Mouse (Mus musculus) bone marrow, adult 2 months (tissue): Measurements from ENCODE around the gene Ak4. TPM values are rescaled to one million over a fixed set of nuclear protein-coding genes. Genes with fewer than 3 reads are reported as not detected.

Experiments
- H3K27ac ChIP-seq: fragments of 200-500 bp; 2 replicates; pipeline ENCODE4 v1.5.1; 2012; ENCODE audit warnings: low read depth, mild to moderate bottlenecking, control low read depth, inconsistent platforms, low read length; ENCODE audit not compliant: control insufficient read depth, poor library complexity, insufficient read depth
- H3K4me1 ChIP-seq: fragments of 200-500 bp; 2 replicates; pipeline ENCODE4 v1.6.1; 2011; ENCODE audit warnings: low read length; ENCODE audit not compliant: control insufficient read depth, insufficient read depth
- H3K4me3 ChIP-seq: fragments of 200-500 bp; replicated peaks from 2 replicates; pipeline ENCODE3; 2011; ENCODE audit warnings: mild to moderate bottlenecking, low read depth, low read length, control low read depth; ENCODE audit not compliant: control insufficient read depth
- CTCF ChIP-seq: fragments of 200-500 bp; IDR thresholded peaks from 2 replicates; pipeline ENCODE4 v1.5.1; 2011; ENCODE audit warnings: low read length, control low read depth; ENCODE audit not compliant: control insufficient read depth, insufficient read depth
- POLR2A ChIP-seq: fragments of 200-500 bp; IDR thresholded peaks from 2 replicates; pipeline ENCODE4 v1.6.1; 2011; ENCODE audit warnings: low read depth, mild to moderate bottlenecking, control low read depth, low read length, borderline replicate concordance; ENCODE audit not compliant: control insufficient read depth
- WGBS: fragments of 180-500 bp; shearing (Covaris S2); methylation state at CpG from one replicate; pipeline ENCODE4 v1.1.7; 2018; 5-methylcytosine and 5-hydroxymethylcytosine counted together
- polyA plus RNA-seq: library from polyadenylated mRNA; stranded (reverse); fragments of >200 nt; gene quantifications from 2 replicates; pipeline ENCODE4 v1.2.4, GENCODE M21; 2011; ENCODE audit warnings: low replicate concordance; ENCODE audit not compliant: missing spikeins, insufficient read depth, insufficient read length

Ak4 gene
- polyA plus RNA-seq, 1 experiment = 2.4 TPM

GRCm38 (mm10) chr4:101406411-101407196, 12.5 kb upstream of the Ak4 start:
- Histone ChIP-seq H3K27ac (no peak overlapping the region), H3K4me1 (no peaks in the 10 kb centered on the region), H3K4me3 (no peak overlapping the region)
- TF ChIP-seq CTCF (no peak), POLR2A (no peak)
- WGBS = 86% methylated on average over 4 of the region's 4 CpGs

- no peaks in the 10 kb centered on the region; the same call in 1 of the 2 replicates for H3K4me1 ChIP-seq
- no peak overlapping the region for H3K4me3 ChIP-seq
- TF ChIP-seq POLR2A (no peak), CTCF (no peak)
- 60% methylated on average over 11 of the region's 11 CpGs for WGBS
- no peak overlapping the region for H3K27ac ChIP-seq
Observed at GRCm38 (mm10) chr4:101416966-101417365, 2.1 kb upstream of the Ak4 start.

GRCm38 (mm10) chr4:101419911-101420880, 1.1 kb downstream of the Ak4 start:
- Histone ChIP-seq H3K4me1 (no peaks in the 10 kb centered on the region; the same call in 1 of the 2 replicates), H3K4me3 (peak overlapping the region; percentile 43), H3K27ac (no peak overlapping the region; the same call in 1 of the 2 replicates)
- WGBS = 2% methylated on average over 89 of the region's 90 CpGs
- no peak for TF ChIP-seq POLR2A
- TF ChIP-seq CTCF = no peak

GRCm38 (mm10) chr4:101422996-101423395, 3.9 kb downstream of the Ak4 start:
- H3K4me3 ChIP-seq = no peak overlapping the region
- TF ChIP-seq CTCF (no peak), POLR2A (no peak)
- WGBS = 86% methylated on average over 10 of the region's 10 CpGs

DNA sequence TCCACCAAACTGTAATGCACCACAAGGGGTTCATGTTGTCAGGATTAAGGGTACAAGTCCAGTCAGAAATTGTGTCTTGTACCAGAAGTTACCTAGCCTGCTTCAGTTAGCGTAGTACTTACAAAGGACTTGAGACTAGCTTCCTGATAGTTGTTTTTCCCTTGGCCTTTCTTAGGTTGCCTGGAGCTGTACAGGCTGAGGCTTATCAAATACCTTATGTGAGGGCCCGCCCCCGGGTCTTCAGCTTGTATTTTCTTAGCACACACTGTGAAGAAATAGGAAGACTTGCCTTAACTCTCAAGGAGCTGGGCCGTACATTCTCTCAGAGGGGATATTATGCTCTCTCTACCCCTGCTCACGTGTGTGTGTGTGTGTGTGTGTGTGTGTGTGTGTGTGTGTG, 4.5 kb downstream of the Ak4 start:
- no peak for TF ChIP-seq POLR2A
- TF ChIP-seq CTCF = no peak

More at GRCm38 (mm10) chr4:101422996-101423395, 3.9 kb downstream of the Ak4 start:
- Histone ChIP-seq H3K4me1 (no peaks in the 10 kb centered on the region; the same call in 1 of the 2 replicates), H3K27ac (no peak overlapping the region)

GRCm38 (mm10) chr4:101424495-101424894, 5.4 kb downstream of the Ak4 start:
- Histone ChIP-seq H3K27ac (no peak overlapping the region), H3K4me1 (no peaks in the 10 kb centered on the region; the same call in 1 of the 2 replicates), H3K4me3 (no peak overlapping the region)
- WGBS = 73% methylated on average over 3 of the region's 3 CpGs
- no peak for TF ChIP-seq POLR2A
- no peak for TF ChIP-seq CTCF

More for the DNA sequence above, 4.5 kb downstream of the Ak4 start:
- WGBS = 59% methylated on average over 5 of the region's 5 CpGs
- Histone ChIP-seq H3K4me3 (no peak overlapping the region), H3K4me1 (no peaks in the 10 kb centered on the region; the same call in 1 of the 2 replicates), H3K27ac (no peak overlapping the region)

GRCm38 (mm10) chr4:101425119-101425518, 6.0 kb downstream of the Ak4 start:
- Histone ChIP-seq H3K27ac (no peak overlapping the region), H3K4me1 (no peaks in the 10 kb centered on the region; the same call in 1 of the 2 replicates), H3K4me3 (no peak overlapping the region)
- TF ChIP-seq CTCF (no peak), POLR2A (no peak)
- 76% methylated on average over 5 of the region's 5 CpGs for WGBS

- no peak overlapping the region for H3K4me3 ChIP-seq
- no peak for TF ChIP-seq CTCF
- no peak for TF ChIP-seq POLR2A
- 77% methylated on average over 3 of the region's 3 CpGs for WGBS
- no peaks in the 10 kb centered on the region; the same call in 1 of the 2 replicates for H3K4me1 ChIP-seq
- no peak overlapping the region for H3K27ac ChIP-seq
Observed at GRCm38 (mm10) chr4:101425666-101426065, 6.6 kb downstream of the Ak4 start.
